Mouse (Mus musculus) neutrophil, adult 59 days (primary cell): ENCODE results near the gene Larp7. TPM values are rescaled to one million over a fixed set of nuclear protein-coding genes. Genes with fewer than 3 reads are reported as not detected.

Source experiments
- total RNA-seq, 2 experiments: library from RNA; stranded (reverse); gene quantifications; 1 replicate in 1 of 2; 2 replicates in 1 of 2; pipeline ENCODE4 v1.2.4; 2023

Gene Larp7
- total RNA-seq = 10 to 100 TPM; 22.2 to 22.4 TPM

DNA sequence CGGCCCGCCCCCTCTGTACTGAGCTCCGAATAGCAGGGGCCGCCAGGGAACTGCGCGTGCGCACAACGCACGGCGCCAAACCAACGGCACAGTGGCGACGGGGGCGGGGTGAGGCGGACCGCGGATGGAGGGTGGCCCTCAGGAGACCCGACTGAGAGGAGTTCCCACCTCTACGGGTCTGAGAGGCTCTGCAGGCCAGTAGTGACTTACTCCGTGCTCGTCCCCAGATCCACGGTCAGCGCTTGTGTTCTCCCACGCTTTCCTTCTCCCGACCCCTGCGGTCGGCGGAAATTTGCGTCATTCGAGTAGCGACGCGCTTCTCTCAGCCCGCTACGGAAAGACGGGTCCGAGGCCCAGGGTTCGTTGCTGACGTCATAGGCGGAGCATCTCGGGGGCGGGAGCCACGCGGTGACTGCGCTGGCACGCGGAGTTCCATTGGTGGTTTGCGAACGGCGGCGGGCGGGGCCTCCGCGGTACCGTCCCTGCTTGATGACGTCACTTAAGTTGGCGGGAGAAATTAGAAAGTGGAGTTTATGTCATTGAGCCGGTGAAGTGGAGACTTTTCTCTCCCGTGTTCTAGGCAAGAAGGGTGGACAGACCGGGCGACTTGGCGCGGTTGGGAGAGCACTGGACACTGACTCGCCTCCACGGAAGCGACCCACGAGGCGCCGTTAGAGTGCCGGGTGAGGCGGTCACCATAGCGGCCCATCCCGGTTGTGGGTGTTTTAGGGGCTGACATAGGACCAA is at the start of gene Larp7, which contains the start of gene Zgrf1:
Gene Larp7 (minus strand): TSS at position 377 of the 747 bp plus-strand sequence.
Gene Zgrf1 (plus strand): TSS at position 517 of the 747 bp plus-strand sequence.

DNA sequence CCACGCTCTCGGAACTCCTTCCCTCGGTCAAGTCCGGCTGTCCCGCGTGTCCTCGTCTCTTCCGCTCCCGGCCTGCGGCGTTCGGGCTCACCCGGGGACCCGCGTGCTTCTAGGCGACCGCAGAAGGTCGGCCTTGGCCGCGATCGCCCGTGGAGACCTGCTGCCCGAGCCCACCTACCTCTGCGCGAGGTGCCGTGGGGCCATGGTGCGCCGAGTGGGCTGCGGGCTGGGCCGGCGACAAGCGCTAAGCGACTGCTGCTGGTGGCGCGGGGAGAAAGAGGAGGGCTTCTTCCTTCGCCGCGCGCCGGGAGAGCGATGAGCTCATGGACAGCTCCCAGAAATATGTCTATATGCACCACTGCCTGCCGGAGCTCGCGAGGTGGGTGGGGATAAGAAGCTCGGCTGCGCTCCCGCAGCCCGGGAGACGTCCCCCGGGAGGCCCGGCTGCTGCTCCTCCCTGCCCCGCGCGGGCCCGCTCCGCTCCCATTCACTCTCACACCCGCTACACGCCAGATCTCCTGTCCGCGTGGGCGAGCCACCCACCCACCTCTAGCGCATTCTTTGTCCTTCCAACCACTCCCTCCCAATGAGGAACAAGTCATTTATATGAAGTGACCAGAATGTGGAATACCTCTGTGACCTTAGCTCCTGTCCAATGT is 54.3 kb downstream of the Larp7 start, which contains the start of gene Ank2:
Gene Ank2 (minus strand): TSS at position 609 of the 659 bp plus-strand sequence.

Other genes starting within 250 kb of the Larp7 start
- 1 to 10 TPM; 3.0 to 5.9 TPM for gene Ank2, start 54.0 kb downstream of the Larp7 start, total RNA-seq
- 10 to 100 TPM; 11.4 to 12.5 TPM for gene Zgrf1, start 140 bp upstream of the Larp7 start, total RNA-seq
- gene Neurog2, start 79.8 kb upstream of the Larp7 start, total RNA-seq = not detected
- 10 to 100 TPM; 47.5 to 59.1 TPM for gene Alpk1, start 227.2 kb upstream of the Larp7 start, total RNA-seq
- gene Tifa, start 236.5 kb upstream of the Larp7 start, total RNA-seq = 10 to 100 TPM; 29.8 to 45.0 TPM